Mouse (Mus musculus): ENCODE measurements at regions not wholly inside any gene's neighbourhood (a gene's known extent, or its start where the extent isn't known, plus 50 kb on each side); places are given as distances from the start of the nearest gene placed in this dataset.

DNA sequence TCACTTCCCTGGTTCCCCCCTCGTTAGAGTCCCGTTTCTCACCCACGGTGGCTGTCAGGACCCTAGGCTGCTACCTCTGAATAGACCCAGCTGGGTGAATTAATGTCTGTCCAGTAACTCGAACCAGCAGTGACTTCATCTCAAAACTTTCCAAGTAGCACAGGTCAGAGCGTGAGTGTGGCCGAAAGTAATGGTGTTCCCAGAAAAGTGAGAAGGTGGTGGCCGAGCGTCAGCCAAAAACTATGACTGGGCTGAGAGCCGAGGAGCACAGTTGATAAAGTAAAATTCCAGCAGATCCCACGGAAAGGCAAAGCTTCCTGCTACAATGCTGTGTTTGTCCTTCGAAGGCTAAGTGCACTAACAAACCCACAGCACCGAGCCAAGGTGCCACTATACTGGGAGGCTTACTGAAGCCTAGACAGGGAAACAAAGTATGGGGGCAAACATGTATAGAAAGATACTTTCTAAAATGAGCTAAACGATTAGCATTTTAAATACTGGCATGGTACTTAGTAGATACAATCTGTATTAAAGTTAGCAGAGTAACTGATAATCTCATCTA, 413.7 kb upstream of the Mgmt start:
- H3K4me3 ChIP-seq = no peak overlapping the region
- intact Hi-C loops (cut with DNase I) = loop anchor here (10.0 kb wide), 1 partner anchor 326 kb away; no protein-coding TSS in a partner anchor

DNA sequence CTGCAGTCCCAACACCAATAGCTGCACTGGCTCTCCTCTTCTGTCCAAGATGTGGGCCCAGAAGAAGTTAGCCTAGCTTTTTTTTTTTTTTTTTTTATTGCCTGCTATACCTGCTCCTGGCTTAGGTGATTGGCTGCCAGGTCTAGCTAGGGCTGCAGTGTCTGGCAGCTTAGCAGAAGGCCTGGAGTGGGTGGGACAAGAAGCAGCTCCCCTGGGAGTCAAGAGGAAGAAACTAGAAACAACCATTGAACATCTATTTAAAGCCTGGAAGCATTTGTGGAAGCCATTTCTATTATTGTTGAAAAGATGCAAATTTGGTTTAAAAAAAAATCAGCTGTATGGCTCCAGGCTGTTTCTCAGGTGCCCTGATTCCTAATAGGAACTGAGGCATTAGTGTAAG, 411.2 kb upstream of the Mgmt start:
- H3K4me3 ChIP-seq = no peak overlapping the region
- no peak for DNase-seq (ENCODE audit: extremely low spot score in 1 of 2, low spot score in 2 of 2)
- intact Hi-C loops (cut with DNase I) = loop anchor here (10.0 kb wide), 1 partner anchor 328 kb away; no protein-coding TSS in a partner anchor
- TF ChIP-seq CTCF (IDR thresholded peaks at IDR 0.05) = no peak
- no peak overlapping the region for H3K27ac ChIP-seq

More for the DNA sequence above, 413.7 kb upstream of the Mgmt start:
- no peak for DNase-seq (ENCODE audit: extremely low spot score in 1 of 2, low spot score in 2 of 2)
- TF ChIP-seq CTCF (IDR thresholded peaks at IDR 0.05) = no peak
- H3K27ac ChIP-seq = no peak overlapping the region

DNA sequence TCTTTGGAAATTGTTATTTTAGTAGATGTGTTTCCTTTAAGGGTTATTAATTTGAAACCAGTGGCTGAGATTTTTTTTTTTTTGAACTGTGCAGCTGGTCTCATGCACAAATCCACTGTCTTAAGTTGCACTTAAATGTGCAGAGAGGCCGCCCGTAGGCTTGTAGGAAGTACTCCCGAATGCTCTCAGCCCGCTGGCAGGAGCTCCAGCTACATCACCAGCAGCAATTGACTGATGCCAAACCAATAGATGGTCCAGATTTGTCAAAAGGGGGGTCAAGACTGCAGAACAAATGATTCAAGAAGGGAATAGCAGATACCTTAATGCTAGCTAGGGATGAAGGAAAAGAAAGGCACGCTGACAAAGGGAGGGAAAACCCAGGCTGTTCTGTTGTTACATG, 406.9 kb upstream of the Mgmt start:
- TF ChIP-seq CTCF (IDR thresholded peaks at IDR 0.05) = no peak
- intact Hi-C loops (cut with DNase I) = loop anchor here (5.0 to 10.0 kb wide), 4 partner anchors 280 to 650 kb away; no protein-coding TSS in a partner anchor
- DNase-seq (ENCODE audit: extremely low spot score in 1 of 2, low spot score in 2 of 2) = no peak
- Histone ChIP-seq H3K27ac (no peak overlapping the region), H3K4me3 (no peak overlapping the region)

DNA sequence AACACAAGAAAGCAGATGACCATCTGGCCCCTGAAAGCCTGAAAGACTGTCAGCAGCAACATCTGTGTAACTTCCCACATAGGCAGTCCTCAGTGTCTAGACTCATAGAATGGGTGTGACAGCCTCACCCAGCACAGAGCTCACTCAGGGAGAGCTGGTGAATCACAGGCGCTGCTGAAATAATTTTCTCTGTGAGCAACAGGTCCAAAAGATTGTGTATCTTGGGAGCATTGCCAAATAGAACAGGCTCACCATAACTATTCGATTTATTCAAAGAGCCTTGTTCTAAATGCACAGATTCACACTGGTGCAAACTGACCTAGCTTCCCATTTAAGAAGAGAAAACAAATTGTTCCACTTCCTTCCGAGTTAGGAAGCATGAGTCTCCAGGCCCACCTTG, 399.6 kb upstream of the Mgmt start:
- TF ChIP-seq CTCF (IDR thresholded peaks at IDR 0.05) = no peak
- intact Hi-C loops (cut with DNase I) = loop anchor here (10.0 kb wide), 1 partner anchor 340 kb away; no protein-coding TSS in a partner anchor
- H3K27ac ChIP-seq = no peak overlapping the region
- no peak overlapping the region for H3K4me3 ChIP-seq
- DNase-seq (ENCODE audit: extremely low spot score in 1 of 2, low spot score in 2 of 2) = no peak

DNA sequence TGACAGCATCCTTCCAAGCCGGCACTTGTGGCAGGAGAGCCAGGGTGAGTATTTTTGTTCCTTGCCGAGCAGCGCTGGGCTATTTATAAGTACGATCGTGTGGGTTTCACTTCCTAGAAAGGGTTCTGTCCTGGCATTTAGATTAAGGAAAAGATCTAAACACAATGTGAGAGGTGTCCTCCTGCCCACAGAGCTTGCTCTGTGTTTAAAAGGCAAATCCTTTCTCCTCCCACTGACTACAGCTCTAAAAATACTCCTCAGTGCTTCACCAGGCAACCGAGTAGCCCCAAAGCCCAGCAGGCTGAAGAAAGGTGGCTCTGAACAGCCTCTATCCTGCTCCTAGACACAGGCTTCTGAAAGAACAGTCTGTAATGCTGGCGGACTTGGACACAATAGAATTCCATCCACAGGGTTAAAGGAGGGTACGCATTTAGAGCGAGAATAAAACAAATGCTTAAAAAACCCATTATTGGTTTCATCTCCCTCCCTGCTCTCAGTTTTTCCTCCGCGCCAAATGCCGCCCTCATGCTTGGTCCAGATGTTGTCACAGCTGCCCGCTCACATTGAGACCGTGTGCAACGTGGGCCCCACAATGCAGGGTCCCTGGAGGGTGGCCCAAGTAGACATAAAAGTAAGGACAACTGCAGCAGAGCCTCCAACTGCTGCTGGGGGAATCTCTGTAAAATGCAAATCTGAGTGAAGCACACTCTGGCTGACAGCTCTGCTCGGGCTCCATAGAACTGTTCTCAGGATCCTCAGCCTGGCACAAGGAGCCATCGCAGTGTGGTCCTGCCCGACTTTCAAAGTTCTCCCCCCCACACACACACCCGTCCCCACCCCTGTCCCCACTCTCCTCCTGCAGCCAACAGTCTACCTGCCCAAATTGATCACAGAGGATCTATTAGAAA, 397.8 kb upstream of the Mgmt start:
- peak overlapping the region; percentile 27 for H3K4me3 ChIP-seq
- TF ChIP-seq CTCF (IDR thresholded peaks at IDR 0.05) = no peak
- no peak overlapping the region for H3K27ac ChIP-seq
- intact Hi-C loops (cut with DNase I) = loop anchor here (10.0 kb wide), 1 partner anchor 338 kb away; no protein-coding TSS in a partner anchor
- peak; percentile 14 to 25 for DNase-seq (ENCODE audit: extremely low spot score in 1 of 2, low spot score in 2 of 2)

DNA sequence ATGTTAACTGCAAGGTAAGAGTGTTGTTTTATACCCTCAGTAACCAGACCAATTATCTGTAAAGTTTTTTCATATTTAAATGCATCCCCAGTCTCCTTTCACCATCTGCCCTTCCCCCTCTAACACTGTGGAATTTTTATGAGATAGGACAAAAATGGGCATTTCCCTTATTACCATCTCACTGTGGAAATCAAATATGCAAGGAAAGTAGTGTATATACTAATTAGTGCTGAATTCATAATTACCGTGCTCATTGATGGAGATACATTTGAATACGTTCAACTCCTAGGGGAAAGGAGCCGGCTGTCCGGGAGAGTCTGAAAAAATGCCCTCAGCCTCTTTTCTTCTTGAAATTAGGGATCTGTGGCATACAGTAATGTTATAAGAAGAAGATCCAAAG, 394.4 kb upstream of the Mgmt start:
- Histone ChIP-seq H3K4me3 (no peak overlapping the region), H3K27ac (no peak overlapping the region)
- TF ChIP-seq CTCF (IDR thresholded peaks at IDR 0.05) = no peak
- intact Hi-C loops (cut with DNase I) = no loop called here
- DNase-seq (ENCODE audit: extremely low spot score in 1 of 2, low spot score in 2 of 2) = no peak

DNA sequence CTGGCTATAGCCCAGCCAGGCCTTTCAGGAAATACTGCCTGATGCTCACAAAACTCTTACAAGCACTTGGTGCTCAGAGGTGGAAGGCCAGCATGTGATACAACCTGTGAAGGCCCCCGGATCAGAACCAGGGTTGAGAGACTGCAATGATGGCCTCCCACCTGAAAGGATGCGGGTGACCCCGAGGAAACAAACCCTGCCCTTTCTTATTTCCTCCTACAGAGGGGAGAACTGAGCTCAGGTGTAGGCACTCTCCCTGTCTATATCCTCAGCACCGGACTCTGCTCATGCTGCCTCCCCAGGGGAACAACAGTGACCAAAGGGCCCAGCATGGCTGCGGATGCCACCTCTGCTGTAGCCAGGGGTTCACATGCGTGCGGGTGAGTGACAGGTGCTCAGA, 393.3 kb upstream of the Mgmt start:
- intact Hi-C loops (cut with DNase I) = no loop called here
- no peak for TF ChIP-seq CTCF (IDR thresholded peaks at IDR 0.05)
- no peak overlapping the region for H3K4me3 ChIP-seq
- no peak overlapping the region for H3K27ac ChIP-seq
- no peak for DNase-seq (ENCODE audit: extremely low spot score in 1 of 2, low spot score in 2 of 2)

DNA sequence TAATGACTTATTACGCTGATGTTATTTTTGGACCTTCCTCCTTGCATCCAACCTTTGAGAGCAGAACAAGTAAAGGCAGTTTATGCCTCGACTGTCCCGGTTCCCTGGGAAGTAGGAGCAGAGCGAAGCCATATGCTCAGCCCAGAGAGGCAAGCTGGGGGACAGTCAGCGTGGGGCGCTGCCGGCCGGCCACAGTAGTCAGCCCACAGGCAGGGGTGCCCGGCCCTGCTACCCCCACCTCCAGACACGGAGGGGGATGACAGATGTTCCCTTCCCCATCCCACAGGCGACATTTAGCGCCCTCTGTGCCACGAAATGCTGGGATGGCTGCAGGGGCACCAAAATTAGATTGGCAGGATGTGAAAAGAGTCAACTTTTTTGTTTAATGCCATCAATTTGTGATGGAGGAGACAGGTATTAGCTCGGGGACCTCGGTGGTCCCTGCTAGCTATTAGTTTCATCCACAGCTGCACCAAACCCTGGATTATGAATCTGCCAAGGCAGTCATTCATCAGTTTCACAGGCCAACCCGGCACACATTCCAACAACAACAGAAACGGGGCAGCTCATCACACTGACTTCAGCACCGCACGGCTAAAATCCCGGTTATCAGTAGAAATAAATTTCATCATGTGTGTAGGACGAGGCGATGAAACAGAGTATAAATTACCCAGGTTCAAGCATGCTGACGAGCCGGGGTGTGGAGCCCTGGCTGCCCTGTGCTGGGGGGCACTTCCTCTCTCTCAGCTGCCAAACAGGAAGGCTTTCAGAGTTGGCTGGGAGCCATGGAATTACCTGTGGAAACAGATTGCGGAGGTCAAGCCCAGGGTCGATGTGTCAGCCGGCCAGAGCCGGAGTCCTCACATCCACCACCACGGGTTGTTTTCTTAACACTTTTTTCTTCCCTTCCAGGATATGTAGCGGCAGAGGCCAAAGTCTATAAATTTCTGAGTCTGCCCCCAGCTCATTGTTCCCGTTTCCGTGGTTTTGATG, 392.3 kb upstream of the Mgmt start:
- intact Hi-C loops (cut with DNase I) = no loop called here
- DNase-seq (ENCODE audit: extremely low spot score in 1 of 2, low spot score in 2 of 2) = no peak
- no peak for TF ChIP-seq CTCF (IDR thresholded peaks at IDR 0.05)
- Histone ChIP-seq H3K27ac (no peak overlapping the region), H3K4me3 (no peak overlapping the region)

DNA sequence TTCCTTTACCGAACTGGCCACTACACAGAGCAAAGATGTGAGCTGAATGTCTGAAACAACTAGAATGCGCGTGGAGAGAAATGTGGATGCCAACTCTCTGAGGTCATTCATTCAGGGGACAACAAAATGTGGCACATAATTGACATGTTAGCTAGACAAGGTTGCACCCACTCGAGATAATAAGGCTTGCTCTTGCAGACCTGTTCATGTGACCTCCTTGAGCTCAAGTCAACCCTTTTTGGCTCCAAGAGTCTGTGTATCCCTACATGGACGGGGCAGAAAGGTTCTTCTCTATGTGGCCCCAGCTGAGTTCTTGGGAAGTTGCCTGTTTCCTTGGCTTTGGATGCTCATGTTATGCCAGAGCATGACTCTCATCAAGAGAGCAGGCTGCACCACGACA, 383.0 kb upstream of the Mgmt start:
- no peak for DNase-seq (ENCODE audit: extremely low spot score in 1 of 2, low spot score in 2 of 2)
- Histone ChIP-seq H3K4me3 (no peak overlapping the region), H3K27ac (no peak overlapping the region)
- TF ChIP-seq CTCF (IDR thresholded peaks at IDR 0.05) = no peak
- intact Hi-C loops (cut with DNase I) = no loop called here

DNA sequence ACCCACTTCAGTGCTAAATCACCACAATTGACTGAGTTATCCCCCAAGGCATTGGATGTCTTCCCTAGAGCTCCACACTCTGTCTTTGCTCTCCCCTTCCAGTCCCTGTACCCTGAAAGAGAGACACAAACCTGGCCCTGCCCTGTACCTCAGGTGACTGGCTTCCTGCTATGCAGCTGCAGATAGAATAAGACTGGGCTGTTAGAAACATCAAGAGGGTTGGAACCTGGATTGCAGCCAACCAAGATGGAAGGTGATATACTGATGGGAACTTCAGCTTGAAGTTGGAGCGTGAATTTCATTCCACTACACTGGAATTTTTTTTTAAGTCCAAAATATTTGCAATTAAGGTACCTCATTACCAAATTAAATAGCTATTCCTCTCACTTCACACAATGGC, 379.0 kb upstream of the Mgmt start:
- no peak overlapping the region for H3K4me3 ChIP-seq
- intact Hi-C loops (cut with DNase I) = no loop called here
- no peak overlapping the region for H3K27ac ChIP-seq
- DNase-seq (ENCODE audit: extremely low spot score in 1 of 2, low spot score in 2 of 2) = no peak
- no peak for TF ChIP-seq CTCF (IDR thresholded peaks at IDR 0.05)

DNA sequence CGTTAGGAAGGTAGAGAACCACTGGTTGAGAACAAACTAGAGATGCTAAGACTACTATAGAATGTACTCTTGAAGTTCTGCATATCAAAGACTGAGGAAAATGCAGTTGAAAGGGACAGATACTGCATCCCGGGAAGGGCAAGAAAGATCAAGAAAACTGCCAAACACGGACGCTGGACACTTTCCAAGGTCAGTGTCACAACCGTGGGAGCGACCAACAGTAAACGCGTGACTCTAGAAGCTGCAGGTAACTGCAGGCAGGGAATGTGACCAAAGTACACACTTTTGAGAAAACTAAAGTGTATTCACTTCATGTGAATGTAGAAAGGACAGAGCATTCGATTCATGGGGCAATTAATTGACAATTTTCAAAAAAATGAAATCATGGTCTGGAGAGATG, 368.6 kb upstream of the Mgmt start:
- Histone ChIP-seq H3K4me3 (no peak overlapping the region), H3K27ac (no peak overlapping the region)
- intact Hi-C loops (cut with DNase I) = no loop called here
- no peak for DNase-seq (ENCODE audit: extremely low spot score in 1 of 2, low spot score in 2 of 2)
- no peak for TF ChIP-seq CTCF (IDR thresholded peaks at IDR 0.05)

Data from left cerebral cortex, adult 2 months (tissue).